Mouse (Mus musculus) liver, embryonic 13.5 days (tissue): ENCODE measurements around the gene Tepp. TPM values are rescaled to one million over a fixed set of nuclear protein-coding genes. Genes with fewer than 3 reads are reported as not detected.

Source experiments
- ATAC-seq: fragments of 200-750 bp; cut with Nextera tagmentation; 2 replicates; pipeline ENCODE4 v1.8.0; 2017; ENCODE audit warnings: low read depth, mild to moderate bottlenecking, moderate number of reproducible peaks, moderate library complexity
- DNase-seq: peaks from one replicate; pipeline ENCODE4 v3.0.0; 2022
- H3K27ac ChIP-seq: fragments of 300-500 bp; sonication (generic); 2 replicates; pipeline ENCODE4 v1.5.1; 2015; ENCODE audit warnings: moderate library complexity, mild to moderate bottlenecking, inconsistent platforms
- H3K27me3 ChIP-seq: fragments of 300-500 bp; sonication (generic); 2 replicates; pipeline ENCODE4 v1.6.1; 2015; ENCODE audit warnings: mild to moderate bottlenecking, inconsistent platforms
- H3K36me3 ChIP-seq: fragments of 300-500 bp; sonication (generic); 2 replicates; pipeline ENCODE4 v1.6.1; 2015; ENCODE audit warnings: mild to moderate bottlenecking, inconsistent platforms
- H3K4me1 ChIP-seq: fragments of 300-500 bp; sonication (generic); replicated peaks from 2 replicates; pipeline ENCODE4 v1.6.1; 2015; ENCODE audit warnings: inconsistent platforms
- H3K4me2 ChIP-seq: fragments of 300-500 bp; sonication (generic); 2 replicates; pipeline ENCODE4 v1.6.1; 2015; ENCODE audit warnings: inconsistent platforms, mild to moderate bottlenecking, moderate library complexity
- H3K4me3 ChIP-seq: fragments of 300-500 bp; sonication (generic); replicated peaks from 2 replicates; pipeline ENCODE4 v1.5.1; 2015; ENCODE audit warnings: mild to moderate bottlenecking, inconsistent platforms
- H3K9ac ChIP-seq: fragments of 300-500 bp; sonication (generic); 2 replicates; pipeline ENCODE4 v1.6.1; 2015; ENCODE audit warnings: mild to moderate bottlenecking, inconsistent platforms
- H3K9me3 ChIP-seq: fragments of 300-500 bp; sonication (generic); replicated peaks from 2 replicates; pipeline ENCODE4 v1.6.1; 2016; ENCODE audit warnings: inconsistent platforms
- WGBS: fragments of 180-500 bp; shearing (Covaris S2); methylation state at CpG from one replicate; pipeline ENCODE4 v1.1.7; 2015; ENCODE audit not compliant: insufficient replicate concordance; 5-methylcytosine and 5-hydroxymethylcytosine counted together
- polyA plus RNA-seq: library from polyadenylated mRNA; unstranded; fragments of >200 nt; fragmentation: Nextera tagmentation; extraction: Ambion mirVana; gene quantifications from 2 replicates; pipeline ENCODE4 v1.2.1, GENCODE M21; 2015

Gene Tepp
- polyA plus RNA-seq, 1 experiment from 2014 or later = not detected

- no peaks in the 10 kb centered on the region for H3K9me3 ChIP-seq
- WGBS = 58% methylated on average over 18 of the region's 18 CpGs
- no peak overlapping the region for H3K4me2 ChIP-seq
- 0 out of 2 replicates have a peak, but pooled peaks cover 2% of the 10 kb centered on the region for H3K4me1 ChIP-seq
- H3K36me3 ChIP-seq = no peaks in the 10 kb centered on the region
- DNase-seq (no peak), ATAC-seq (no peak)
- H3K4me3 ChIP-seq = no peak overlapping the region
- no peaks in the 10 kb centered on the region; the same call in 1 of the 2 replicates for H3K27me3 ChIP-seq
- no peak overlapping the region for H3K9ac ChIP-seq
- H3K27ac ChIP-seq = no peak overlapping the region
Observed at GRCm38 (mm10) chr8:95312836-95313235, 2.5 kb downstream of the Tepp start.

DNA sequence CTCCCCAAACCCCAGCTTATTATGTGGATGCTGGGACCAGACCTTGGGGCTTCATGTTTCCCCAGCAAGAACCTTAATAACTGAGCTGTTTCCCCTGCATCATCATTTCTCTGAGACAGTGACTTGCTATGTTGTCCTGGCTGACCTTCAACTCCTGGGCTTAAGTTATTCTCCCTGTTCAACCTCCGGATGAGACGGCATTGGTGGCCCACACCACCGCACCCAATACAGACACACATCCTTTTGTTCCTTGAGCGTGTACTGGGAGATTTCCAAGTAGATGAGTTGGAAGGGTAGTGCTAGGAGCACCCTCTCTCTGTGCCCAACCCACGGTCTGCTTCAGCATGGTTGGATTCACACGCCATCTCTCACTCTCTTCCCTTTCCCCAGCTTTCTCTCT is 3.5 kb downstream of the Tepp start:
- H3K36me3 ChIP-seq = no peaks in the 10 kb centered on the region
- H3K4me2 ChIP-seq = no peak overlapping the region
- no peak overlapping the region for H3K27ac ChIP-seq
- WGBS = 62% methylated on average over 6 of the region's 6 CpGs
- H3K4me3 ChIP-seq = no peak overlapping the region
- H3K4me1 ChIP-seq = 0 out of 2 replicates have a peak, but pooled peaks cover 2% of the 10 kb centered on the region
- DNase-seq (no peak), ATAC-seq (no peak)
- H3K9me3 ChIP-seq = no peaks in the 10 kb centered on the region
- H3K9ac ChIP-seq = no peak overlapping the region
- H3K27me3 ChIP-seq = peaks cover 6% of the 10 kb centered on the region

- 0 out of 2 replicates have a peak, but pooled peaks cover 2% of the 10 kb centered on the region for H3K4me1 ChIP-seq
- H3K27me3 ChIP-seq = peaks cover 12% of the 10 kb centered on the region
- H3K9me3 ChIP-seq = no peaks in the 10 kb centered on the region
- DNase-seq (no peak), ATAC-seq (no peak)
- H3K27ac ChIP-seq = no peak overlapping the region
- H3K9ac ChIP-seq = no peak overlapping the region
- no peak overlapping the region for H3K4me3 ChIP-seq
- H3K4me2 ChIP-seq = no peak overlapping the region
- H3K36me3 ChIP-seq = no peaks in the 10 kb centered on the region
- WGBS = 48% methylated on average over 2 of the region's 2 CpGs
Observed at GRCm38 (mm10) chr8:95314707-95315106, 4.3 kb downstream of the Tepp start.

DNA sequence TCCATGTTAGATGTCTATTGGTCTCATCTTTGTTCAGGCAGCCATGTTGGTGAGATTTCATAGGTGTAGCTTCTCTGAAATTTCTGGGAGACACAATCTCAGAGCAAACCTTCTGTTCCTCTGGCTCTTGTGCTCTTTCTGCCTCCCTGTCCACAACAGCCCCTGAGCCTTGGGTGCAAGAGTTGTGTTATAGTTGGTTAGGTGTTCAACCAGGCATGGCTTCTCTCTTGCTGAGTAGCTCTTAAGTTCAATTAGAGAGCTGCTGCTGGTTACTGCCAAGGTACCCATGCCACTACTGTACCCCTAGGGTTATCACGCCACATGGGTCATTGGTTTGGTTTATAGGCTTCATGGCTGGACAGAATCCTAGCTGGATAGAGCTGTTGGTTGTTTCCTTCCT is 5.0 kb downstream of the Tepp start:
- Histone ChIP-seq H3K27ac (no peak overlapping the region), H3K4me3 (no peak overlapping the region), H3K27me3 (peaks cover 18% of the 10 kb centered on the region), H3K9me3 (no peaks in the 10 kb centered on the region), H3K4me2 (no peak overlapping the region), H3K9ac (no peak overlapping the region), H3K4me1 (peaks cover 8% of the 10 kb centered on the region; the same call in 1 of the 2 replicates), H3K36me3 (no peaks in the 10 kb centered on the region)
- WGBS = 59% methylated on average over 1 of the region's 1 CpGs
- DNase-seq = no peak
- no peak for ATAC-seq

DNA sequence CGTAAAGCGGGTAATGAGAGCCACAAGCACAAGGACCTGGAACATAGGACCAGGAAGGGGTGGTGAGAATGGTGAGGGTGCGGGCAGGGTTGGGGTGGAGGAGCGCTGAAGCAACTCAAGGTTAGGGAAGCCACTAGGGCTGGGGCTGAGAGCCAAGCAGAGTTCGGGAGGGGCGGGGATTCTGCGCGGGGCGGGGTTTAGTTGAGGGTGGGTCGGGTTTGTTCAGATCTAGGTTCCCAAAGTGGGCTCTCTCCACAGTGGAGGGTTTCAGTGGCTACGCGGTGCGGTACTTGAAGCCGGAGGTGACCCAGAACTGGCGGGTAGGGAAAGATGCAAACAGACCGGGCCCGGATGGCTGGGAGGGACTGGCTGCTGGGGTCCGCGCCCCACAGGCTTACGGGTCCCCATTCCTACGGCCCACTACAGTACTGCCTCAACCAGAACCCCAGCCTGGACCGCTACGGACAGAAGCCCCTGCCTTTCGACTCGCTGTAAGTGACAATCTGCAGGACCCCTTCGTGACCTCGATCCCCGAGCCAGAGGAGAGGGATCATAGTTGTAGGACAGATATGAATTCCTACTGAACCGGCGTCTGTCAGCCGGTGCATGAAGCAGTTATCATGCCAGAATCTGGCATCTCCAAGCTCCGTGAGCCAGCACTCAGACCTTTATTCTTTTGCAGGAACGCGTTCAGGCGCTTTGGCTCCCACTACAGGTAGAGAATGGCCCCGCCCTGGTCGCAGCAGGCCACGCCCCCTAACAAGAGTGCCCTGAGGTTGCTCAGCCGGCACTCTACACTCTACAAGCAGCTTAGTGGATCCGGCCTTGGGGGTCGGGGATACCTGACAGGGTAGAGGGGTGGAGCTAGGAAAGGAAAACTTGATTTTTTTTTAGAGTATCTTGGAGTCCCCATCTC is 10.1 kb downstream of the Tepp start:
- DNase-seq (peak; percentile 43), ATAC-seq (peak; percentile 41; the same call in 1 of the 2 replicates)
- H3K9ac ChIP-seq = peak overlapping the region; percentile 39; the same call in 1 of the 2 replicates
- H3K4me1 ChIP-seq = peaks cover 11% of the 10 kb centered on the region
- H3K27ac ChIP-seq = no peak overlapping the region
- no peaks in the 10 kb centered on the region for H3K9me3 ChIP-seq
- WGBS = 3% methylated on average over 41 of the region's 41 CpGs
- H3K4me3 ChIP-seq = peak overlapping the region; percentile 50
- H3K36me3 ChIP-seq = peaks cover under 1% of the 10 kb centered on the region; the same call in 1 of the 2 replicates
- peaks cover 40% of the 10 kb centered on the region for H3K27me3 ChIP-seq
- peak overlapping the region; percentile 74 for H3K4me2 ChIP-seq

- H3K4me1 ChIP-seq = peaks cover 11% of the 10 kb centered on the region
- H3K9me3 ChIP-seq = no peaks in the 10 kb centered on the region
- H3K4me2 ChIP-seq = no peak overlapping the region
- H3K9ac ChIP-seq = no peak overlapping the region
- WGBS = 72% methylated on average over 3 of the region's 3 CpGs
- no peak overlapping the region for H3K4me3 ChIP-seq
- H3K36me3 ChIP-seq = peaks cover 26% of the 10 kb centered on the region
- no peak overlapping the region for H3K27ac ChIP-seq
- ATAC-seq (no peak), DNase-seq (no peak)
- peaks cover 38% of the 10 kb centered on the region for H3K27me3 ChIP-seq
Observed at GRCm38 (mm10) chr8:95323201-95323600, 12.8 kb downstream of the Tepp start.

DNA sequence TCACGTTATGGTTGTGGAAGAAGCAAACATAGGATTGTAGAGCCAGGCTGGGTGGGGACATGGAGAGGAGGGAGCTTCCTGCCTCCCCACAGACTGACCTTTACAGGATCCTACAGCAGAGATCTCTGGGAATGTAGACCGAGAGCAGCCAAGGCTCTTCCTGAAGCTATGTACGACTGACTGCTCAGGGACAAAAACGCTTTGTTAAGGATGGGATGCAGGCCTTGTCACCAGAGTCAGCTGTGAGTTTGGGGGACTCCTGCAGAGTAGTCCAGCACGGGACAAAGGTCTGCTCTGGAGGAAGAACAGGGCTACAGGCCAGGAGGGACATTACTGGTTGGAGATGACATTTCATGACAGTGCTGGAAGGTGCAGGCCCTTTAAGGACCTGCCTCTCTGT is 14.3 kb downstream of the Tepp start:
- no peak overlapping the region for H3K9ac ChIP-seq
- 63% methylated on average over 5 of the region's 5 CpGs for WGBS
- H3K27ac ChIP-seq = no peak overlapping the region
- peaks cover 29% of the 10 kb centered on the region for H3K27me3 ChIP-seq
- peaks cover 40% of the 10 kb centered on the region for H3K36me3 ChIP-seq
- no peaks in the 10 kb centered on the region for H3K9me3 ChIP-seq
- no peak overlapping the region for H3K4me2 ChIP-seq
- H3K4me3 ChIP-seq = no peak overlapping the region
- H3K4me1 ChIP-seq = peaks cover 12% of the 10 kb centered on the region
- DNase-seq (no peak), ATAC-seq (no peak)

GRCm38 (mm10) chr8:95326822-95327221 is 16.5 kb downstream of the Tepp start:
- peaks cover 40% of the 10 kb centered on the region for H3K36me3 ChIP-seq
- no peak overlapping the region for H3K9ac ChIP-seq
- DNase-seq (no peak), ATAC-seq (no peak)
- H3K27me3 ChIP-seq = peaks cover 7% of the 10 kb centered on the region
- WGBS = 80% methylated on average over 5 of the region's 5 CpGs
- no peak overlapping the region for H3K4me3 ChIP-seq
- H3K4me2 ChIP-seq = no peak overlapping the region
- peaks cover 19% of the 10 kb centered on the region for H3K4me1 ChIP-seq
- H3K27ac ChIP-seq = no peak overlapping the region
- H3K9me3 ChIP-seq = no peaks in the 10 kb centered on the region

DNA sequence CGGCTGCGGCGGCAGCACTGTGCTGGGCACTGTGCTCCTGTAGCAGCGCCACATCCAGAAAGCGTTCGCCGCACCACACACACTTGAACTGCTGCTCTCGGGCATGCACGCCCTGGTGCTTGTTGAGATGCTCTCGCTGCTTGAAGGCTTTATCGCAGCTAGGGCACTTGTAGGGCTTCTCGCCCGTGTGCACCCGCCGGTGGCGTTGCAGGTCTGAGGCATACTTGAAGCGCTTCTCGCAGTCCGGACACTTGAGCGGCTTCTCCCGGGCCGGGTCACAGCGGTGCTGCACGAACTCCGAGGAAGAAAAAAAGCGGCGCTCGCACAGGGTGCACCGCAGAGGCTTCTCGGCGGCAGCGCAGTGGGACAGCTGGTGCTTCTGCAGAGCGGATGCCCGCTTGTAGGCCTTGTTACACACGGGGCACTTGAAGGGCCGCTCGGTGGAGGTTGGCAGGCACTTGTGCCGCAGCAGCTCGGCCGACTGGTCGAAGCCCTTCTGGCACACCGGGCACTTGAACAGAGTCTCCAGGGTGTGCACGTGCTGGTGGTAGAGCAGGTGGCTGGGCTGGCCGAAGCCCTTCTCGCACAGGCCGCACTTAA is 17.6 kb downstream of the Tepp start:
- Histone ChIP-seq H3K4me3 (no peak overlapping the region), H3K27me3 (0 out of 2 replicates have a peak, but pooled peaks cover 3% of the 10 kb centered on the region), H3K4me2 (no peak overlapping the region), H3K4me1 (peaks cover 28% of the 10 kb centered on the region), H3K36me3 (peaks cover 40% of the 10 kb centered on the region), H3K27ac (no peak overlapping the region), H3K9ac (no peak overlapping the region), H3K9me3 (no peaks in the 10 kb centered on the region)
- ATAC-seq (no peak), DNase-seq (no peak)
- WGBS = 91% methylated on average over 46 of the region's 46 CpGs

- H3K36me3 ChIP-seq = peaks cover 50% of the 10 kb centered on the region
- WGBS = 6% methylated on average over 1 of the region's 1 CpGs
Observed at GRCm38 (mm10) chr8:95330367-95330766, 20.0 kb downstream of the Tepp start.

DNA sequence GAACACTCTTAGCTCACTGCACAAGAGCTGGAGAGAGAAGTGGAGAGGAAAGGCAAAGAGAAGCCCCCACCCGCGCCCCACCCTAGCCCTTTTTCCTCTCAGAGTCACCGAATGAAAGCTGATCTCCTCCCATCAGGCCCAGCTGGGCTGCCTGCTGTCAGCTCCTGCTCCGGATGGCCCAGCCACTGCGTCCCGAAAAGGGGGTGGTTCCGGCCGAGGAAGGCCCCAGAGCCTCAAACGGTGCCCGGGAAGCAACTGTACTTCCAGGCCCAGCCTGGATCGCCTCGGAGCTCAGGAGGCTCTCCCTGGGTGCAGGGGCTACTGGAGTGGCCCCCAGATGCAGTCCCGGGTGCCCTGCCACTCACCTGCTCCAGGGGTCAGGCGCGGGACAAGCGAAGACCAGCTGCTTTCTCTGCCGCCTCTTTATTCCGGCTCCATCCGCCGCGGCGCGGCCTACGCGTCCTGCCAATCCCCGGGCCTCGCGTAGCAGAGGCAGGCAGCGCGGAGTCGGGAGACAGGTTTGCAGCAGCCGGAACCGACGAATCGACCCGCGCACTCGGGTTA is 20.9 kb downstream of the Tepp start:
- no peaks in the 10 kb centered on the region for H3K27me3 ChIP-seq
- peak overlapping the region; percentile 93 for H3K27ac ChIP-seq
- peaks cover 33% of the 10 kb centered on the region for H3K4me1 ChIP-seq
- DNase-seq (no peak), ATAC-seq (peak; percentile 36)
- H3K36me3 ChIP-seq = peaks cover 43% of the 10 kb centered on the region
- peak overlapping the region; percentile 95 for H3K4me2 ChIP-seq
- H3K4me3 ChIP-seq = peak overlapping the region; percentile 75
- H3K9ac ChIP-seq = peak overlapping the region; percentile 85
- WGBS = under 1% methylated on average over 38 of the region's 38 CpGs
- no peaks in the 10 kb centered on the region for H3K9me3 ChIP-seq

More at GRCm38 (mm10) chr8:95330367-95330766, 20.0 kb downstream of the Tepp start:
- DNase-seq = no peak
- Histone ChIP-seq H3K27me3 (no peaks in the 10 kb centered on the region), H3K4me3 (peak overlapping the region; percentile 75), H3K4me2 (peak overlapping the region; percentile 95), H3K9ac (peak overlapping the region; percentile 85; the same call in 1 of the 2 replicates), H3K27ac (no peak overlapping the region), H3K4me1 (peaks cover 33% of the 10 kb centered on the region), H3K9me3 (no peaks in the 10 kb centered on the region)
- ATAC-seq = no peak
